Mouse (Mus musculus) midbrain, embryonic 13.5 days (tissue): Measurements from ENCODE around the gene Dnajb13. TPM values are rescaled to one million over a fixed set of nuclear protein-coding genes. Genes with fewer than 3 reads are reported as not detected.

Experiments
- ATAC-seq: fragments of 200-750 bp; cut with Nextera tagmentation; 2 replicates; pipeline ENCODE4 v1.8.0; 2017; ENCODE audit warnings: mild to moderate bottlenecking, moderate TSS enrichment, moderate library complexity
- H3K27ac ChIP-seq: fragments of 300-500 bp; sonication (generic); 2 replicates; pipeline ENCODE4 v1.5.1; 2015; ENCODE audit warnings: inconsistent platforms, mild to moderate bottlenecking, moderate library complexity
- H3K27me3 ChIP-seq: fragments of 300-500 bp; sonication (generic); 2 replicates; pipeline ENCODE4 v1.6.1; 2015; ENCODE audit warnings: mild to moderate bottlenecking, inconsistent platforms
- H3K36me3 ChIP-seq: fragments of 300-500 bp; sonication (generic); 2 replicates; pipeline ENCODE4 v1.6.1; 2015; ENCODE audit warnings: mild to moderate bottlenecking, inconsistent platforms
- H3K4me1 ChIP-seq: fragments of 300-500 bp; sonication (generic); replicated peaks from 2 replicates; pipeline ENCODE4 v1.6.1; 2015; ENCODE audit warnings: inconsistent platforms
- H3K4me2 ChIP-seq: fragments of 300-500 bp; sonication (generic); replicated peaks from 2 replicates; pipeline ENCODE4 v1.6.1; 2015; ENCODE audit warnings: moderate library complexity, mild to moderate bottlenecking, inconsistent platforms
- H3K4me3 ChIP-seq: fragments of 300-500 bp; sonication (generic); replicated peaks from 2 replicates; pipeline ENCODE4 v1.5.1; 2015; ENCODE audit warnings: mild to moderate bottlenecking, inconsistent platforms
- H3K9ac ChIP-seq: fragments of 300-500 bp; sonication (generic); replicated peaks from 2 replicates; pipeline ENCODE4 v1.6.1; 2015; ENCODE audit warnings: mild to moderate bottlenecking, inconsistent platforms
- H3K9me3 ChIP-seq: fragments of 300-500 bp; sonication (generic); 2 replicates; pipeline ENCODE4 v1.6.1; 2016; ENCODE audit warnings: mild to moderate bottlenecking, inconsistent platforms
- WGBS: fragments of 180-500 bp; shearing (Covaris S2); methylation state at CpG from one replicate; pipeline ENCODE4 v1.1.7; 2015; 5-methylcytosine and 5-hydroxymethylcytosine counted together
- polyA plus RNA-seq: library from polyadenylated mRNA; unstranded; fragments of >200 nt; fragmentation: Nextera tagmentation; extraction: Ambion mirVana; gene quantifications from 2 replicates; pipeline ENCODE4 v1.2.1, GENCODE M21; 2015

Gene Dnajb13
- polyA plus RNA-seq = 1.2 and 3.2 TPM in 2 replicates

DNA sequence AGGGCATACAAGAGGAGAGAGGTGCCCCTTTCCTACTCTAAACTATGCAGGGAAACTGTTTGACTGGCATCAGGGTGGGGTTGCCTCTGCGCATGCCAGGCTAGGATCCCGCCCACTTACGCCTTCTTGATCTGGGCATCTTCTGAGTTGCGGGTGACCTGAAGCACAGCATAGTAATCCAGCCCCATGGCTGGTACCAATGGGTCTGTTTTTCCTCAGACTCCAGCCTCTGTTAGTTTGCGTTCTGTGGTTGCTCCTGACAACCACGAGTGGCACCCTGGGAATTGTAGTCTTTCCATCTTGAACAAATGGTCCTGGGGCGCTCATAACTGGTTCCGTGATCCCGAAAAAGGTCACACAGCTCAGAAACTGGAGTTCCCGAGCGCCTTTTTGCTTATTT lies at the start of gene Dnajb13:
Gene Dnajb13, minus strand, starts transcription at position 388 of the 400 bp plus-strand sequence.
- H3K27ac ChIP-seq = no peak within 1 kb of the TSS
- peak within 1 kb of the TSS; percentile 17 for H3K4me2 ChIP-seq
- ATAC-seq = peak; percentile 60
- H3K9ac ChIP-seq = no peak within 1 kb of the TSS
- no peaks in the 10 kb centered on the region for H3K36me3 ChIP-seq
- no peak within 1 kb of the TSS for H3K4me3 ChIP-seq
- 42% methylated on average over 11 of the region's 11 CpGs for WGBS
- no peaks in the 10 kb centered on the region; the same call in 1 of the 2 replicates for H3K4me1 ChIP-seq
- H3K27me3 ChIP-seq = no peaks in the 10 kb centered on the region
- H3K9me3 ChIP-seq = no peaks in the 10 kb centered on the region

DNA sequence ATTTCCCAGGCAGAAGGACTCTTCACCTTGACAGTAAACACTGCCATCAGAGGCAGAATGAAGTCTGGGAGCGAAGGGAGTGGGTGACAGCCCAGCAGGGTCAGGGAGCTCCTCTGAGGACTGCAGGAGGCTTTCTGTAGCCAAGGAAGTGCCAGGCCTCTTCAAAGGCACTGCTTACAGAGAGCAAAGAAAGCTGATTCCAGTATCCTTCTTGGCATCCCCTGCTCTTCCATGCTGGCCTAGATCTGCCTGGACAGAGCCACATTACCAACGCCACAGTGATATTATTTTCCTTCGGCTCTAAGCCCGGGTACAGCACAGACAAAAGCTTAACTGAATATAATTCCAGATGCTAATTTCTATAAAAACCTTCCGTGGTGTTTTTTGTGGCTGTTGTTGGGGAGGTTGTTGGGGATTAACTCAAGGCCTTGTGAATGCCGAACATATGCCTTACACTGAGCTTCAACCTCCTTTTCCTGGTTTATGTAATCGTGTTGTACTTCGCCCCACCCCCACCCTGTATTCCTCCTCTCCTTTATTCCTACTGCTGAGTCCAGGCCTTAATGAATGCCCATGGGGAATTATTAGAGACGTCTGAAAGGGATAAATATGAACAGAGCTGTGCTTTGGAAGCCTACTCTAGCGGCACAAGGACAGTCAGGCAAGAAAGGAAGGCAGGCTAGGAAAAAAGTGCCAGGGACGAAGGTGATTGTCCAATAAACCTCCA lies 47.3 kb upstream of the Dnajb13 start:
- ATAC-seq = peak; percentile 73
- H3K4me3 ChIP-seq = no peak overlapping the region
- 52% methylated on average over 11 of the region's 11 CpGs for WGBS
- 0 out of 2 replicates have a peak overlapping the region, but pooled peaks have one; percentile 25 for H3K9ac ChIP-seq
- H3K27ac ChIP-seq = peak overlapping the region; percentile 83
- no peaks in the 10 kb centered on the region for H3K27me3 ChIP-seq
- H3K36me3 ChIP-seq = peaks cover 12% of the 10 kb centered on the region
- H3K9me3 ChIP-seq = no peaks in the 10 kb centered on the region
- no peak overlapping the region for H3K4me2 ChIP-seq
- H3K4me1 ChIP-seq = peaks cover 11% of the 10 kb centered on the region

DNA sequence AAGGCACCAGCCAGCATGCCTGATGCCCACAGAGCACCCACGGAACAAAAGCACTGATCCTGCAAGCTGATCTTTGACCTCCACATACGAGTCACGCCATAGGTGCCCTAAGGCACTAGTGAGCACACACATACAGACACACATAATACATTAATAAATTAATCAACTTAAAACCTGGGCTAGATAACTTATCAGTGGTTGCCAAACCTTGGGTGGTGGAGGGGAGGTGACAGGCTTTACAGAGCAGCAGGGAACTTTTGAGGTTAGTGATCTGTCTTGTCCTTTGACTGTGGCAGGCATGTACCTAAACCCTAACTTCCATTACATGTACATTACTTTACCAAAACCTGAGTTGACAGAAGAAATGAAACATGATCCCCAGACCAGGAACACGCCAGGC lies 44.6 kb upstream of the Dnajb13 start:
- ATAC-seq = no peak
- no peak overlapping the region for H3K4me3 ChIP-seq
- peaks cover 4% of the 10 kb centered on the region for H3K36me3 ChIP-seq
- H3K27me3 ChIP-seq = no peaks in the 10 kb centered on the region
- H3K9me3 ChIP-seq = no peaks in the 10 kb centered on the region
- H3K27ac ChIP-seq = no peak overlapping the region
- WGBS = 84% methylated on average over 4 of the region's 4 CpGs
- H3K4me1 ChIP-seq = peaks cover 23% of the 10 kb centered on the region
- H3K4me2 ChIP-seq = no peak overlapping the region
- H3K9ac ChIP-seq = no peak overlapping the region

DNA sequence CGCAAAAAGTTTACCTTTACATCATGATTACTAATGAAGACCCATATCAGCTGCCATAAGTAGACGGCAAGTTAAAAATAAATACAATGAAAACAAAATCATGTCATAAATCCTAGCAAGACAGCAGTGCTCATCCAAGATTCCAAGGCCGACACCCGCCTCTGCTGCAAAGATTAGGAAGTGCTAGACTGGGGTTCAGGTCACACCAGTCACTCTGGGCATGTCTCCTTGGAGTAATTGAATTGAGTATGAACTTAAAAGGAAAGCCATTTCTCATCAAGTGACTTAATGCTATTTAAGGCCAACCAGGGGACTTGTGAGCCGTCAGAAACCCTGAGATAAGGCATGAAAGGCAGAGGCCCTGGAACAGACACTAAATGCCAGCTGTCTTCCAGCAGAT lies 42.5 kb upstream of the Dnajb13 start:
- WGBS = 87% methylated on average over 5 of the region's 5 CpGs
- no peak overlapping the region for H3K27ac ChIP-seq
- H3K4me1 ChIP-seq = peaks cover 19% of the 10 kb centered on the region
- H3K9ac ChIP-seq = no peak overlapping the region
- no peak overlapping the region for H3K4me3 ChIP-seq
- peaks cover 4% of the 10 kb centered on the region; the same call in 1 of the 2 replicates for H3K36me3 ChIP-seq
- no peak overlapping the region for H3K4me2 ChIP-seq
- no peaks in the 10 kb centered on the region for H3K9me3 ChIP-seq
- H3K27me3 ChIP-seq = no peaks in the 10 kb centered on the region
- no peak for ATAC-seq

DNA sequence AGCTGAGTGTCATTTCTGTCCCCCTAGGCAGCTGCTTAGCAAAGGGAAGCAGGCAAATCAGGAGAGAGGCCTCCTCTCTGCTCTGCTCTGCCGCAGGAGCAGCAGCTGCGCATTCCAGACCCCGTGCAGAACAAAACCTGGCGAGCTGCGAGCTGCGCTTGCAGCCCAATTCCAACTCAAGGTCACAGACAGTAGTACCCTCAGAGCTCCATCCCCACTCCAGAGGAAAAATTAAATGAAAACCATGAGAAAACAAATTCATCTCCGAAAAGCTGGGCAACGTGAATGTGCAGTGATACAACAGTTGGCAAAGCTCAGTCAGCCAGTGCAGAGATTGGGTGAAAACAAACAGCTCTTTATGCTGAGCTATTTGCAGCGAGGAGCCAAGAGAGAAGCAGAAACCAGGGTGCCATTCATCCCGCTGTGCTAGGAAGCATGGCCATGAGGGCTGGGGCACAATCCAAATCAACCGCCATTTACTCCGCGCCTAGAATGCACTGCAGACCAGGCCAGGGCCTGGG lies 40.7 kb upstream of the Dnajb13 start:
- Histone ChIP-seq H3K4me1 (peaks cover 12% of the 10 kb centered on the region), H3K9ac (0 out of 2 replicates have a peak overlapping the region, but pooled peaks have one; percentile 25), H3K36me3 (no peaks in the 10 kb centered on the region), H3K4me2 (peak overlapping the region; percentile 30), H3K27ac (peak overlapping the region; percentile 91), H3K27me3 (no peaks in the 10 kb centered on the region), H3K4me3 (no peak overlapping the region), H3K9me3 (no peaks in the 10 kb centered on the region)
- peak; percentile 89 for ATAC-seq
- WGBS = 23% methylated on average over 13 of the region's 13 CpGs

DNA sequence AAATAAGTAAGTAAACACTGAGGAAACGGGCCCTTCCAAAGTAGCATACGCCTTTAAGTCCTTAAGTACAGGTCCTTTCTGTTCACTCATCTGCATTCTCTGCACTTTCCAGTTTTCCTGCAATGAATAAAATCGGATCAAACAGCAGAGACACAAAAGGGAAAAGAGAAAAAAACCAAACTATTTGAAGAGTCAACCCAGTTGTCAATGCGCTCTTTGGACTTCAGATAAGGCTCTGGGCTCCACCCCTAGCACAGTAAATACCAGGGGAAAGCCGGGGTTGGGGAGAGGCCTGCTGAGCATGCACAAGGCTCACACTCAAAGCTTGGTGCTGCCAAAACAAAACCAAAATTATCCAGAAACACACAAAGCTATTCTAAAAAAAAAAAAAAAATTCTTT lies 40.2 kb upstream of the Dnajb13 start:
- no peak overlapping the region for H3K4me2 ChIP-seq
- no peaks in the 10 kb centered on the region for H3K9me3 ChIP-seq
- ATAC-seq = no peak
- no peak overlapping the region for H3K9ac ChIP-seq
- H3K27ac ChIP-seq = peak overlapping the region; percentile 91
- H3K36me3 ChIP-seq = no peaks in the 10 kb centered on the region
- H3K27me3 ChIP-seq = no peaks in the 10 kb centered on the region
- WGBS = 45% methylated on average over 5 of the region's 5 CpGs
- peaks cover 12% of the 10 kb centered on the region for H3K4me1 ChIP-seq
- H3K4me3 ChIP-seq = no peak overlapping the region

DNA sequence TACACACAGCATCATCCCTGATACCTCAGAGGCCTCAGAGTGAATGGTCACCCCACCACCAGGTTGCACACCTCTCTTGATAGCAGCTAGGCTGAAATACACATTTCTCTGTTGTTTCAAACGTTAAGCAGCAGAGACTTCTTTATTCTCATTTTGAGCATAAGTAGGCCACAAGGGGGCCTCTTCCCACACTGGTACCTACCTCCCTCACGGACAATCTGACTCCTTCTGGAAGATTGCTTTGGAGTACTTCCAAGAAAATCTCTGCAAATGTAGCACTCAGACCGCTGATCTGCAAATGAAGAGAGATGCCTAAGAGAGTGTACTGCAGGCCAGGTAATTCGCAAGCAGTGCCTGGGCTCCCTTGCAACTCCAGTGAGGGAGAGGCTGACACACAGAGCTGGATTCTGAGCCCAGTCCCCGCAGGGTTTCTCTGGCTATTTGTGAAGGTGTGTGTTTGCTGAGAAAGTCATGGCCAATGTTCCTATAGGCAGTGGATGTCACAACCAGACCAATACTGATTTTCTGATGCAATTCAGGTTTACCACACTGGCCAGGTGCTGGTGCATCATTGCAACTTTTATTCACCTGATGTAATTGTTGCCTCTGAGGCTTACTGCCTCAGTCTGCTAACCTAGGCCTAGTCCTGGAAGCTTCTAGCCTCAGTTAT lies 35.7 kb upstream of the Dnajb13 start:
- Histone ChIP-seq H3K27me3 (no peaks in the 10 kb centered on the region), H3K27ac (no peak overlapping the region), H3K4me1 (peaks cover 8% of the 10 kb centered on the region), H3K9ac (no peak overlapping the region), H3K36me3 (peaks cover 17% of the 10 kb centered on the region), H3K9me3 (no peaks in the 10 kb centered on the region), H3K4me3 (no peak overlapping the region), H3K4me2 (no peak overlapping the region)
- no peak for ATAC-seq
- WGBS = 65% methylated on average over 5 of the region's 5 CpGs

DNA sequence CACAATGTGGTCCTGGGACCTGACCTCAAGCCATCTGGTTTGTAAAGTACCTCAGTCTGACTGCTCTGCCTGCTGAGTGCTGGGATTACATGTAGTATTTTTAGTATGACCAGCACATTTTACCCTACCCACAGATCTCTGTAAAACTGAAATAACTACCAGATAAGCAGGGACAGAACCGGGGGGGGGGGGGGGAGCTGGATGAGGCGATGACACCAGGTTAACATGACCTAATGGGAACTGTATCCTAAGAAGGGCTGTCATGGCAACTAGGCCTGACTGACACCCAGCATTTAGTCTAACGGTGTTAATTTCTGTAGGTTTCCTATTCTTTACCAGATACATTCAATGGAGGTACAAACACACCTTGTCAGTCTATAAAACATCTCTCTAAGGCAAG lies 35.0 kb upstream of the Dnajb13 start:
- Histone ChIP-seq H3K9ac (no peak overlapping the region), H3K4me3 (no peak overlapping the region), H3K4me1 (peaks cover 1% of the 10 kb centered on the region), H3K27me3 (no peaks in the 10 kb centered on the region), H3K9me3 (no peaks in the 10 kb centered on the region), H3K4me2 (no peak overlapping the region), H3K36me3 (peaks cover 17% of the 10 kb centered on the region), H3K27ac (no peak overlapping the region)
- WGBS = 89% methylated on average over 3 of the region's 3 CpGs
- ATAC-seq = no peak

DNA sequence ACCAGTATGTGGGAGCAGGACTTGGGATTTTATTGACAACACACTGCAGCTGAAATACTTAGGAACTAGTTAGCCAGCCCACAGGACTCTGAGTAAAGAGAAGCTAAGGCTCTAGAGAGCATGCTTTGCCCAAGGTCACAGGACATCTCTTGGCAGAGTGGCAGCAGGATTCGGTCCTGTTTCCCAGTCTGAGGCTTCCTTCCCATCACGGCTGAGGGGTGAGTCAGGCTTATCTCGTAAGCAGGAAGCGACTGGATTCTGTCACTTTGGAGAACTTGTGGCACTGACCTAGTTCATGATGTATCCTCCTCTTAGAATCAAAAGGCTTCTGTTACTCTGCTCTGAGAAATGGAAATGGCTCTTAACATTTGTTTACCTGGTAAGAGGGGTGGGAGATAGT lies 32.9 kb upstream of the Dnajb13 start:
- WGBS = 89% methylated on average over 4 of the region's 4 CpGs
- Histone ChIP-seq H3K36me3 (peaks cover 17% of the 10 kb centered on the region), H3K4me3 (no peak overlapping the region), H3K4me2 (no peak overlapping the region), H3K27ac (no peak overlapping the region), H3K4me1 (no peaks in the 10 kb centered on the region), H3K9me3 (no peaks in the 10 kb centered on the region), H3K27me3 (0 out of 2 replicates have a peak, but pooled peaks cover 4% of the 10 kb centered on the region), H3K9ac (no peak overlapping the region)
- no peak for ATAC-seq

DNA sequence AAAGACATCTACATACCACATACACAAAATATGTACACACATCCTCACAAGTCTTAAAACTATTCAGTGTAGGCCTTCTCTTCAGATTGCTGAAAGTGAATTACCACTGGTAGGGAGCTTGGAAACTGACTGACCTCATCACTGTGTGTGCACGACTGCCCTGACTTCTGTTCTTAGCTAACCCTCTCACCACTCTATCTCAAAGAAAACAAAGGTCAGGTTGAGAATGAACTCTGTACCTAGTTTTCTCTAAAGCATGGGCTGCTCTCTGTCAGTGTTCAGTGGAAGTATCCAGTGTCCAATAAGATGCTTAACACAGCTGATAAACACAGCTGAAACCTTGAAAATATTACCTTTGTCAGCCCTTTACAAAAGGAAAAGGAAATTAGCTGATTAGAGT lies 29.7 kb upstream of the Dnajb13 start:
- 69% methylated on average over 1 of the region's 1 CpGs for WGBS

DNA sequence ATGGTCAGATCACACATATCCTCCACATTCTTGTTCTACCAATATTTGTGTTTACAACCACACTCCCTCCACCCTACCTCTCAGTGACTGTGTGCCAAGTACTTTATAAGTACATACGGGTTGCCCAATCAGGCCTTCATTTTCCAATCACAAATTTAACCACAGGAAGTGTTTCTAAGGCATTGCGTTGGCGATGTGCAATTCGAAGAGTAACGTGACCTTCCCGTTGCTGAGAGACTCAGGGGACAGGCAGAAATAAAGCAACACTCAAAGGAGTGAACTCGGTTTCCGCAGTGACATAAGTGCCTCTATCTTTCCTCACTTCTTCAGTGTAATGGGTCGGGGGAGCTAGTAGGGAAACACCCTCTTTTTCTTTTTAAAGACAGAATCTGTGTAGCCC lies 24.8 kb upstream of the Dnajb13 start:
- ATAC-seq = no peak
- H3K36me3 ChIP-seq = peaks cover 20% of the 10 kb centered on the region
- no peaks in the 10 kb centered on the region for H3K9me3 ChIP-seq
- no peak overlapping the region for H3K4me2 ChIP-seq
- H3K9ac ChIP-seq = no peak overlapping the region
- 96% methylated on average over 9 of the region's 9 CpGs for WGBS
- no peak overlapping the region for H3K27ac ChIP-seq
- H3K4me1 ChIP-seq = peaks cover 12% of the 10 kb centered on the region
- H3K4me3 ChIP-seq = no peak overlapping the region
- H3K27me3 ChIP-seq = 0 out of 2 replicates have a peak, but pooled peaks cover 4% of the 10 kb centered on the region

More for the DNA sequence above, 29.7 kb upstream of the Dnajb13 start:
- no peak overlapping the region for H3K4me2 ChIP-seq
- no peak overlapping the region for H3K9ac ChIP-seq
- ATAC-seq = no peak
- no peaks in the 10 kb centered on the region for H3K9me3 ChIP-seq
- 0 out of 2 replicates have a peak, but pooled peaks cover 4% of the 10 kb centered on the region for H3K27me3 ChIP-seq
- H3K4me3 ChIP-seq = no peak overlapping the region
- no peak overlapping the region for H3K27ac ChIP-seq
- no peaks in the 10 kb centered on the region for H3K4me1 ChIP-seq
- H3K36me3 ChIP-seq = peaks cover 29% of the 10 kb centered on the region

DNA sequence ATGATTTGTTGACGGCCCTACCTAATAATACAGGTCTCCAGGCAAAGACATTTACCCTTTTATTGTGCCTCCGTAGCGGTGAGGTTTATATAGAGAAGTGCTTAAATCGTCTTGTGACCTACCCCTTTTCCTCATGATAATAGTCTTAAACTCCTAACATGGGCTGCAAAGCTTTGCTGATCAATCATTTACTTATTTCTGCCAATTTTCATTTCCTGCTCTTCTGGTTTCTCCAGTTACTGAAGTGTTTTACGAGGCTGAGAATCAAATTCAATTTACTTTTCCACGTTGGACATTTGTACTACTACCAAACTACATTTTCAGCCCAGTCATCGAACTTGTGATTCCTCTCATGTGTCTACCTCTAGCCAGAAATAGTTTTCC lies 22.8 kb upstream of the Dnajb13 start:
- H3K4me3 ChIP-seq = peak overlapping the region; percentile 73
- peak overlapping the region; percentile 88 for H3K27ac ChIP-seq
- peak overlapping the region; percentile 66 for H3K4me2 ChIP-seq
- 40% methylated on average over 7 of the region's 7 CpGs for WGBS
- peak overlapping the region; percentile 79 for H3K9ac ChIP-seq
- no peaks in the 10 kb centered on the region for H3K27me3 ChIP-seq
- H3K4me1 ChIP-seq = peaks cover 12% of the 10 kb centered on the region
- no peak for ATAC-seq
- H3K9me3 ChIP-seq = no peaks in the 10 kb centered on the region
- H3K36me3 ChIP-seq = peaks cover 20% of the 10 kb centered on the region
